Mouse (Mus musculus) right cerebral cortex, postnatal 36 days (tissue): ENCODE results near the gene Gipc3.
A peak's percentile ranks its signal among the peaks of the same experiment; 100 is the strongest.

ENCODE experiments used
- DNase-seq, 2 experiments: peaks; one replicate each; pipeline ENCODE4 v3.0.0; 2022; ENCODE audit warnings: low spot score in 2 of 2, mixed read lengths in 1 of 2

The Gipc3 gene

DNA sequence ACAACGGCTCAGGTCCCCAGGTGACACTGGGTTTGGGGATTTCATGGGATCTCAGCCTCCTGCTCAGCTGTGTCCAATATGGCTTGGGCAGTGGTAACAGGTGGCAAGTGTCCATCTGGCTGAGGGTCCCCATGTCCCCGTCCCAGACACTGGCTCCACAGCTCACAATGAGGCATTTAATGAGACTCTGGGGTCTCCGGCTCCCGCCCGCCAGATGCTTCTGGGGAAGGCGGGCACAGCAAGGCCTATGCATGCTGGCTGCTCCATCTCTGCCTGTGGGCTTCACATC is 24.1 kb upstream of the Gipc3 start:
- DNase-seq: no peak

DNA sequence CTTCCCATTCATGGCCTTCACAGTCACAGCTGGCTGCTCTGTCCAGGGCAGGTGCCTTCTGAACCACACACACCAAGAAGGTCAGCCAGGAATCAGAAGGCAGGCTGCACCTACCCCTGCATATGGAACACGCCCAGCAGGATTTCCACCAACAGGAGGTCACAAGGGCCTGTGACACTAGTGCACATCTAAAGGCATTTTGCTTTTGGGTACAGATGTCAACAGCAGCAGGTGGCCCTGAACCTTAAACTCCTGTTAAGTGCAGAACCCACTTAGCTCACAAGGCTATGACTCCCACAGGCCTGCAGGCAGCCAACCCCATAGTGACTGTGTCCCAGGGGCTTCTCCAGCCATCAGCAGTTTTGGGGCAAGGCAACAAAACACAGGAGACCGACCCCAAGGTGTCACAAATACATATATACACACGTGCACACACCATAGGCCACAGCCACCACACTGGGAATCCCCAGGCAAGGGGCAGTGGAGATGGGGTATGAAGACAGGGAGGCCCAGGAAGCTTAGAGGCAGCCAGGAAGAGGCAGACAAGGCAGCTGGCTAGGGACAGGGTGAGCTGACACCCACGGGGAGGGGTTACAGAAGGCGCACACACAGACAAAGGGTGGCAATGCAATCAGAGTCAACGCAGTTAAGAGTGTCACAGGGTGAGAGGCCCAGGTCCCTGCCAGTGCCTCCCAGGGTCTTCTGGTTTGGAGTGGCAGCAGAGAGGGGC is 23.6 kb upstream of the Gipc3 start:
- DNase-seq: no peak

DNA sequence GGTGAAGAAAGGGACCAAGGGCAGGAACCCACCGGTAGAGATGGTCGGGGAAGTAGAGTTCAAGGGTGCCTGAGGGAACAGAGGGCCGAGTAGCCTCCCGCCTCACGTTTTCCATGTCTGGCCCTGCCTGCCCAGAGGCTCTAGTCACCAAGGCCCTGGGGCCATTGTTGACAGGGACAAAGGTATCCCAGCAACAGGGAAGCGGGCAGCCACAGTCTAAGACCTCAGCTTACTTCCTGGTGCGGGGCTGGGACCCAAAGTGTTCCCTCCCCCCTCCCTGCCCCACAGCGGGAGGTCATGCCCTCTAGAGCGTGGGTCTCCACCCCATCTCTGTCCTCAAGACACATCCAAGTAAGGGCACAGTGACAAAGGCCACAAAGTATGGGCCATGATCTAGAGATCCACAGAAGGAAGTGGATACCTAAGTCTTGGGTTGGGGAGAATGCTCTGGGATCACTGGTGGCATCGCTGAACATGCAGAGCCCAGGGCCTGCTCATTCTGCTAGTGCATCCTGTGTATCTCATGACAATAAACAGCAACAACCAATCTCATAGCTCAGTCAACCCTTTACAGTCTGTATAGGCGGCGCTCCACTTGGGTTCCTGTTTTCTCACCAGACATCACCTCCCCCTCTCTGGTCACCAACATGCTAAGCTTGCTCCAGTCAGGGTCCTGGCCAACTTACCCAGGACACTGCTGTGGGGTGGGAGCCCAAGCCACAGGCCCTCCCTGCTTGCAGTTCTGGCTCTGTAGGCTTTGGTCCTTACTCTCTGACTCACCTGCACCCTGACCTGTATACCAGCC is 22.8 kb upstream of the Gipc3 start, which contains the start of gene 4930404N11Rik:
4930404N11Rik (minus strand) TSS at position 145 of the 805 bp plus-strand sequence.
- DNase-seq: no peak

DNA sequence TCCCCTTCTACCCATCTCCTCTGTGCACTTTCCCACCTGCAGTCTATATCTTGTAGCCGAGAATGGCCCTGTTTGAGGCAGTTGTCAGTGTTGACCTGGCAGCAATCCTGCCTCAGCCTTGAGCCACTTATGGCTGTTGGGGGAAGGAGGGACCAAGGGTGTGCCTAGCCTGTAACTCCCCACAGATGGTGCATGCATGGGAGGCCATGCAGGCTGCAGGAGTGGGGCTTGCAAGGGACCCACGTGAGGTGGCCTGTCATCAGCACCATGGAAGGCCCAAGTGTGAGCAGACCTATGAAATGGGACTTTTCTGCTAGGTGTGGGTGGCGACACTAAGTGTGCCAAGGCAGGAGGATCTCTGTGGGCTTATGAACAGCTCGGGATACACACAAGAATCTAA is 22.0 kb upstream of the Gipc3 start:
- peak in 1 of 2 experiments; percentile 58 for DNase-seq

DNA sequence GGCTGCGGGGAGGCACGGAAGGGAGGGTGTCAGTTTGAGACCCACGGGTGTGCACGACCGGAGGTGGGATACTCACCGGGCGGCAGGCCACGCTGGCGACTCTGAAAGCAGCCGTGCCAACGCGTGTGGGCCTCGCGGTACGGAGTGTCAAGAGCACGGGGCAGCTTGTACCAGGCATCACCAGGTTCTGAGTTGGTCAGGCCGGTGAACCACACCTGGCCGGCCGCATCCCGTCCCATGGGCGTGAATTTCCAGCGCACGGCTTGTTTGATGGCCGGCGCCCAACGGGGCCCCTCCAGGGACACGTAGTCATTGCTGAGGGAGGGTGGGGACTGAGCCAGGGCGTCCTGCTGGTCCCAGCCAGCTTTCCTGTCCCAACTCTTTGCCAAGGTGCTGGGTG is 21.6 kb upstream of the Gipc3 start:
- no peak for DNase-seq

DNA sequence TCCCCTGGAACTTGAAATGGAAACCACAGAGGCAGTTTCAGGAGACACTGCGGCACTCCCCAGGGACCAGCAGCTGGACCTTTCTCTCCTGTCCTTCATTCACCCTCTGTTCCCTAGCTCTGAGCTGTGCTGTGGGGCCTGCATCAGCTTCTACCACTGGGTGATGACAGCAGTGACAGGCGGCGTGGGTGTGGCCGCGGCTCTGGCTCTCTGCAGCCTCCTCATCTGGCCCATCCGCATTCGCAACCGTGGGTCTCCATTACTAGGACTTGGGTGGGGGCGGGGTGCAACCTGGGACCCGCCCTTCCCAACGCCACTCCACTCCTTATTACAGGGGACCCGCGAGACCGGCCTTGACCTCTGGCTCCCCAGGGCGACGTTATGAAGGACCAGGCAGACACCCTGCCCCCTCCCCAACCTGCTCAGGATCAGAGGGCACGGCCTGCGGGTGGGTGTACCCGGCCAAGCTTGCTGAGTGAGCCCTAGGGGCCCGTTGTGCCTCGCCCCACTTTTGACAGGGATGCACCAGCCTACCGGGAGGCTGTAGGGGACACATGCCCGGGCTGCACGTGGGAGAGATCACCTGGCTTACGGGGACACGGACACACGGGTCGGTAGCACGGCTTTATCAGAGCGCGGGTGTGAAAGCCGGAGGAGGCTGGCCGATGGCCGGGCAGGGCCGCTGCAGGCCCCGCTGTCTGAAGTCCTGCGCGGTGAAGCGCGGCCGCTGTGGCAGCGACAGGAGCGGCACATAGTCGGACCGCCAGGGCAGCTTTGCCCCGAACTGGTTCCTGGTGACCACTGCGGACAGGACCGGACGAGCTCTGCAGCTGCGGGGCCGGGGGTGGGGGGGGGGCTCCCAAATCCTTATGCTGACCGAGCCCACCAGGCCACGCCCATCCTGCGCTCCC is 20.6 kb upstream of the Gipc3 start:
- DNase-seq: no peak

DNA sequence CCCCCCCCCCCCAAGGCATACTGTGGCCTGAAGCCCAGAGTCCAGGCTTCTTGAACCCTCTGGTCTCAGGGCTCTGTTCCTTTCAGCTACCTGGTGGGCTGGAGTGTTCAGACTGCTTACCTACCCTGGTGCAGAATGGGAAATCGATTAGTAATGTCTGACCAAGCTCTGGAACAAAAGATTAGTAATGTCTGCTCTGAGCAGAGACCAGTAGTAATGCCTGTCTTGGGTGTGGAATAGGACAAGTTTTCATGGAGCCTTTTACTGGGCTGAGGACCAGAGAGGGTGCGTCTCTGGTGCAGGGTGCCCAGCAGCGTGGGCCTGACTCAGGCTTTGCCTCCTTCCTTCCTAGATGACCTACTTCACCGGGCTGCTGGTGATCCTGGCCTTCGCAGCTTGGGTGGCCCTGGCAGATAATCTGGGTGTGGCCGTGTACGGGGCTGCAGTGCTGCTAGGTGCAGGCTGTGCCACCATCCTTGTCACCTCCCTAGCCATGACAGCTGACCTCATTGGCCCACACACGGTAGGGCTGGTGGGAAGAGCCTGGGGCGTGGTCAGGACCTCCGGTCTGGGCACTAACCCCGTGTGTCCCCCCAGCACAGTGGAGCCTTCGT is 19.4 kb upstream of the Gipc3 start:
- no peak for DNase-seq

DNA sequence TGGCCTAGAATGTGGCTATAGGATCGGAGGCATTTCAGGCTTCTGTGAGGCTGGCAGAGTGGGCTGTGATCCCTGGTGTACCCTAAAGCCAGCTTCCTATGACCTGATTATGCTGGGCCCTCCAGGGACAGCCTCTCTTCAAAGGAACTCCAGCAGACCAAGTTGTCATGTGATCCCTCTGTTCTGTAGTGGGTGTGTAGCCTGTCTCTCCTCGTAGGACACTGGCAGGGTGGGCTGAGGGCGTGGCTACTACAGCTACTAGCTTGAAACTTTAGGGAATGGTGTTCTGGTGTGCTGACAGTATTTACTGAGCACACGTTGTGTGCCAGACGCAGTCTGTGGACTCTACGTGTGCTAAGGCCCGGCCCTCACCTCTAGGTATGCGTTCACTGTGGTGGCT is 17.7 kb upstream of the Gipc3 start:
- no peak for DNase-seq

DNA sequence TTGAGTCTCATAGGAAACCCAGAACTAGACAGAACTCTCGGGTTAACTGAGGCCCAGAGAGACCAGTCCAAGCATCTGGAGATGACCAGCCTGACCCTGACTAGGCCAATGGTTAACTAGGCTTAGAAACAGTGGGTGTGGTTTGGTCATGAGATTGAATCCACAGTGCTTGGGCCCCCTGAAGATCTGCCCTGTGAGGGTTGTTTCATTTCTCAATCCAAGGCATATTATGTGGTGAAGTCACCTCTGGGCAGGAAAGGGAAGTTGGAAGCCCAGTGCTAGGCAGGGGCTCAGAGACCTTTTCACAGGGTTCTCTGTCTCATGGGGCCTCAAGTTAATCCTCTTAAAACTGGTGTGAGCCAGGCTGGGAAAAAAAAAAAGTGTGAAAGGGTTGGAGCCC is 15.8 kb upstream of the Gipc3 start:
- no peak for DNase-seq

DNA sequence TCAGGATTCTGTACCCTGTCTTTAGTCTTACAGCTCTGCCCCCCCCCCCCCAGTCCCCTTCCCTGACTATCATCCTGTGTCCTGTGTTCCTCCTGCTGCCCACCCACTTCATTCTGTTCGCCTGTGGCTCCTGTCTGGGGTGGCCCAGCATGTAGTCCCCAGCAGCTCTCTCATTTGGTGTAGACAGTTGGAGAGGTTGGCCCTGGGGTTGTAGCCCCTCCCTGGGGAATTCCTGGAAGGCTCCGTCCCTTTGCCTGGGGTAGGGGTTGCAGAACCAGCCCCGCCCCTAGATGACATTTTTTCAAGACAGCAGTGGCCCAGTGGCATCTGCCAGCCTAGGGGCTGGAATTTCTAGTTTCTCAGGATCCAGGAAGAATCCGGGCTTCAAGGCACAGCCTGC is 15.1 kb upstream of the Gipc3 start:
- no peak for DNase-seq

DNA sequence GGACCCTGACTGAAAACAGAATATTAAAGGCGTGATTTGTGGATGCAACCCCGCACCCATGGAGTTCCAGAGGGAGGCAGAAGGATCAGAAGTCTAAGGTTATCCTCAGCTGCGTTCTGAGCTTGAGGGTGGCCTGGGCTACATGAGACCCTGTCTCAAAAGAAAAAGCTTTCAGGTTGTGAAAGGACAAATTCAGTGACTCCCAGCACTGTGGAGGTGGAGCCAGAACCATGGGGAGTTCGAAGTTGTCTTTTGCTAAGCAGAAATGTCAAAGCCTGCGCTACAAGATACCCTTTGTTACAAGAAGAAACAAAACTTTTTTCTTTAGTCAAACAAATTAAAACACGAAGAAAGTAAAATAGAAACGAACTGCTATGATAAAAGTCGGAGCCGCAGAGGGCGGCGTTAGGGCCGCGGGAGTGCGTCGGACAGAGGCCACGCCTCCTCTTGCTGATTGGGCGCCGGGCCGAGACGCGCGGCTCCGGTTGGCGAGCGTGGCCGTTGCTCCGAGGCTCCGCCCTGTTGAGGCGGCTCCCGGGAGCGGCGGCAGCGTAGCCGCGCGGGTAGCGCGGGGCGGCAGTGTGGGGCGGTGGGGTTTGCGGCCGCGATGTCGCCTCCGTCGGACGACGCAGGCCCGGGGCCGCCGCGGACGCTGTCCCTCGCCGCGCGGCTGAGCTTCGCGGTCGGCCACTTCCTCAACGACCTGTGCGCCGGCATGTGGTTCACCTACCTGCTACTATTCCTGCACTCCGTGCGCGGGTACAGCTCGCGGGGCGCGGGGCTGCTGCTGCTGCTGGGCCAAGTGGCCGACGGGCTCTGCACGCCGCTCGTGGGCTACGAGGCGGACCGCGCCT is 14.2 kb upstream of the Gipc3 start, which contains the start of gene Mfsd12:
Mfsd12 (plus strand) TSS at position 501 of the 854 bp plus-strand sequence.
- DNase-seq: peak; percentile 84

DNA sequence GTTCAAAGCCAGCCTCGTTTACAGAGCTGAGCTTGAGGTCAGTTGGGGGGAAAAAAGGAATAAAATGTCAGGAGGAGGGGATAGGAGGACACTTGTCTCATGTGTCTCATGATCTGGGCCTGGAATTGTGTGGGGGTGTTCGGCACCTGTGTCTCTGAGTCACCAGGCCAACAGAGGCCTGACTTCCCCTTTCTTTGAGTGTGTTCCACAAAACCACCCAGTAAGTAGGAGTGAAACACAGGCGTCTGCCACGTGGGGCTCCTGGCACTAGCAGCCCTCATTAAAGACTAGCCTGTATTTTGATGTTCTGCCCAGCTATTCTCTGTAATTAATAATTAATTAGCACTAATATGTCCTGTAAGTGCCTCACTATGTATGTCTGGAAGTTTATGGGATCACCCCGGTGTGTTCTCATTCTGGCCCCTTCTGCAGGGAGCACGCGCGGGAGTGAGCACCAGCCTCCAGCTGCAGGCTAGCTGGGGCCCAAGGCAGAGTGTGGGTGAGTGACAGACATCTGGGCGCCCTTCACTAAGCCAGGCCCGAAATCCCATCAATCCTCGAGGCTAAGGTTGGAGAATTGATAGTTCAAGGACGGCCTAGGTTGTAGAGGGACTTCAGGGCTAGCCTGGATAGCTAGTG is 13.4 kb upstream of the Gipc3 start:
- no peak for DNase-seq

DNA sequence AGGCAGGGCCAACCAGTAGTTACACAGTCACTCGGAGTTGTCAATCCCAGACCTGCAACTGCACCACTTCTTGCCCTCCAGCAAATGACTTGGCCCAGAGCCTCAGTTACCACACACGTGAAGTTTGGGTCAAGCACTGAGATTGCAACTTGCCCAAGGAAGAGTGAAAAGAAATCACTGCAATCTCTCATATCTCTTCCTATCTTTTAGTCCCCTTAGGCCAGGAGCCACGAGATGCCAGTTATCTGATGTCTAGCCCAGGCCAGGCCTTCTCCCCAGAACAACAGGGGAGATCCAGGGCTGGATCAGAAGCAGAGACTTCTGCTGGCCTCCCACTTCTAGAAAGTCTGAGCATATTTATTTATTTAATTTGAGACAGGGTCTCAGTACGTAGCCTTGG is 12.5 kb upstream of the Gipc3 start:
- DNase-seq: no peak

DNA sequence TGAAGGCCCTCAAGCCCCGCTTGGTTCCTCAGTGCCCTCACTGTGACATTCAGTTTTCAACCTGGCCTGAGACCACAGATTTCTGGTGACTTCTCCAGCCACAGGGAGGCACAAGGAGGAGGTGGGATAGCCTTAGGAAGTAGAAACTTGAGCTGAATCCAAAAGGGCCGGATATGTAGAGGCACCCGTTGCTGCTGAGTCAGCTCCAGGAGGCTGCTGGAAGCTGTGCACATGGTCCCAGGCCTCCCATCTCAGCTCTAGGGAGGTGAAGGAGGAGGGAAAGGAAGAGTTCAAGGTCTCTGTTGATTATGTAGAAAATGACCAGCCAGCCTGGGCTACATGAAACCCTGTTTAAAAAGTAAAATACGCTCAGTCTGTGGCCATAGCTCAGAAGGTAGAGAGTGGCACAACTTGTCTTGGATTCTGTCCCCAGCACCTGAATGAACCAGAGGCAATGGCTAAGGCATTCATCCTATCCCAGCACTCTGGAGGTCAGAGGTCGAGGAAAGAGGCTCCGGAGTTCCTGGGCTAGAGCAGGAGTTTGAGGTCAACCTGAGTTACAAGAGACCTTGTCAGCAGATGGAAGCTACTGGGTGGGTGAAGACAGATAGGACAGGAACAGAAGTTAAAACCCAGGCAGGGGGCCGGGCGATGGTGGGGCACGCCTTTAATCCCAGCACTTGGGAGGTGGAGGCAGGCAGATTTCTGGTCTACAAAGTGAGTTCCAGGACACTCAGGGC is 11.8 kb upstream of the Gipc3 start:
- DNase-seq: no peak

DNA sequence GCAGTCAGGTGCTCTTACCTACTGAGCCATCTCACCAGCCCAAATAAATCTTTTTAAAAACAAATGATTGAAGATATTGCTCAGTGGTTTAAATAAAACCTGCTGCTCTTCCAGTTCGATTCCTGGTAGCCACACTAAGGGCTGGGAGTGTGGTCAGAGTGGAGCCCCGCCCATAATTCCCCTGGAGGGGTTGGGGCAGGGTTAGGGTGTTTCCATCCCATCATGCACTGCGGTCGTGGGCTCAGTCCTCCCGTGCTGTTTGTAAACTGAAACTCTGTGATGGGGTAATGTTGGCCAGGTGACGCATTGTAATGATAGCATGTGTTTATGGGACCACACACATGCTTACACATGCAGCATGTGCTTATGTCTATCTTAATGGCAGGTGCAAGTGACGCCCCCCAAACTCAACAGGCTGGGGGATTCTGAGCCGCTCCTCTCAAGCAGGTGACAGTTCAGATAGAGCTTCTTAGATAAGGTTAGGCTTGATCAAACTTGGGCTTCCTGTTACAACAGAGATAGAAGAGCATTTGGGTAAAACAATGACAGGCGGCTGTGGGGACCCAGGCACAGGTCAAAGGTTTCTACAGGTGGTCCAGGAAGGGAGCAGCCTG is 8.7 kb upstream of the Gipc3 start:
- DNase-seq: no peak

DNA sequence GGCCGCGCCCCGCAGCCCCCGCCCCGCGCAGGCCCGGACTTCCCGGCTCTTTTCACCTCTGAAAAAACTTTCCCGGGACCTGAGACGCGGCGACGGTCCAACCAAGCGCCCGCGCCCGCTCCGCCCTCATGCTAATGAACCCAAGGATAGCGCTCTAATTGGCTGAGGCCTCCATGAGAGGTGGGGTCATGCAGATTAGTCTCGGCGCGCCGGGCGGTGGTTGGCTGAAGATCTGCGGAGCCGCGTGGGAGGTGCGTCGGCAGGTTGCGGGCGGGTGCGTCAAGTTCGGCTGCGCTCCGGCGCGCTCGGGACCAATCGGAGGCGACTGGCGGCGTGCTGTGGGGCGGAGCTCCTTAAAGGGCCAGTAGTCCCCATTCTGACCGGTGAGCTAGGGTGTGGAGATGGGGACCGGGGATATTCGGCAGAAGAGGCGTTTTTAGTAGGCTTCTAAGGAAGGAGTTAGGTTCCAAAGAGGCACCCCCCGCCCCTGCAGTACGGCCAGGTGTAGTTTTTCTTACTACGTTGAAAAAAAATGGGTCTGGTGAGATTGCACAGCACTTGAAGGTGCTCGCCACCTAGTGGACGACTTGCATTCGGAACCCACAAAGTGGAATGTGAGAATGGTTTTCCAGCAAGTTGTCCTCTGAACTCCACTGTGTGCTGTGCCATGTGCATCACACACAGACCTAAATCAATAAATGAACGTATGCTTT is 7.4 kb upstream of the Gipc3 start, which contains the start of gene Hmg20b:
Hmg20b (minus strand) TSS at position 130 of the 713 bp plus-strand sequence.
- peak; percentile 99 to 100 for DNase-seq

DNA sequence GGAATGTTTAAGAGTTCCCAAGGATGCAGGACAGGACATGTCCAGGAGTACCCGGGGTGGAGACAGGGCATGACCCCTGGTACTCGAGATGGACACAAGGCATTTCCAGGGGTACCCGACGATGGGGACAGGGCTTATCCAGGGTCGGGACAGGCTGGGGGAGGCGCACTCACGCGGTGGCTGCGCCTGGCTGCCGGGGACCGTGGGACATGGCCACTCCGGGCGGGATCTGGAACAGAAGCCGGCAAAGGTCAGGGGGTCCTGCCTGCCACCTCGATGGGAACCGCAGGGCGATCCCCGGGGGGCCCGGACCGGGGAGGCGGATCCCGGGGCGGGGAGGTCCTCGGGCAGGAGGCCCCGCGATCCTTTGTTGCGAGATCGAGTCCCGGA is 6.9 kb upstream of the Gipc3 start:
- no peak for DNase-seq

DNA sequence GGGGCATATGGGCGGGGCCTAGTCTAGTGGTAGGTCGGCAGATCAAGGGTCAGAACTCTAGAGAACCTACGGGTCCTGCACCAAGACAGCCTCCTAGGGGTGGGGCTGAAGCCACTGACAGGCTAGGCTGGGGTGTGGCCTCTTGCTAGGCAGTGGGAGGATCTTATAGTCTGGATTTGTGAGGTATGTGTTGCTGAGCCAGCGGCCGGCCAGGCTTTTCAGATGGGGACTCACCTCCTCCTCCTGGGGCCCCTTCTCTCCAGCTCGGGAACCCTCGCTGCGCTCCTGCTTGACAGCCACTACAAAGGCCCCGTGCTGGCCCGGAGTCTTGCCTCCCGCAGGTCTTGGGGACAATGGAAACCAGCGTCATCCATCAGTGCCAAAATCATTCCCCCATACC is 6.1 kb upstream of the Gipc3 start:
- no peak for DNase-seq
